Mouse (Mus musculus) fat pad, adult 2 months (tissue): ENCODE data around the gene 4930513O06Rik.

Experiments
- DNase-seq: peaks from one replicate; pipeline ENCODE4 v3.0.0-alpha.2; 2011; ENCODE audit warnings: low read depth, low spot score; ENCODE audit errors: extremely low read depth

4930513O06Rik gene

GRCm38 (mm10) chrX:139085943-139086342 is at the start of gene 4930513O06Rik:
Gene 4930513O06Rik (plus strand): TSS chrX:139086243.
- DNase-seq: no peak

DNA sequence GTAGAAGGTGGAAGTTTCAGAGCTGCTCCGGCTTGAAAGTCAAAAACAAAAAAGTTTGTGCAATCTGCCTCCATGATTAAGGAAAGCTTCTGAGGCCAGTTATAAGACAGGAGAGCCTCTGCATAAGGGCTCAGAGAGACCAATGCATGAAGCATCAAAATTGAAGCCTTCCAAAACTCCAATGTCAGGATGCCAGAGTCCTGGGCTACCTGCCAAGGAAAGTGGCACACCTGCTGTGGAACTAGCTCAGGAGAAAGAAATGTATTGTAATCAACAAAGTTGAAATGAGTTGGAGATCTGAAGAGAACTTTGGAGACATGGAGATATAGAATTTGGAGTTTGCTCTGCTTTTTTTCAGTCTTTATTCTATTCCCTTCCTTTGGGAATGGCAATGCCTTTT is 48.4 kb upstream of the 4930513O06Rik start:
- DNase-seq: no peak

DNA sequence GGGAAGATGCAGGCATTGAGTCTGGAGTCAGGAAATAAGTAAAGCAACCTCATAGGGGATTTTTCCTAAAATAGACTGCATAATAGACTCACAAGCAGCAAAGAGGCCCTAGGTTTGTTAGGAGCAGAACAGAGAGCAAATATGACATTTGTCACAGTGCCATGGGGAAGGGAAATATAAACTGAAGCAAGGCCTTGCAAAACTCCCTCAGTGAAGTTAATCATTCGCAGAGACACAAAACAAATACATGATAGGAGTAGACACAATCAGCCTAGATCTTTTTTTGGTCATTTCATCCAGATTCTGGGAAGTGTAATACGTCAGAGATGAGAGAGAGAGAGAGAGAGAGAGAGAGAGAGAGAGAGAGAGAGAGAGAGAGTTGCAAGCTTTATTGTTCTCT is 46.7 kb upstream of the 4930513O06Rik start:
- DNase-seq: no peak

DNA sequence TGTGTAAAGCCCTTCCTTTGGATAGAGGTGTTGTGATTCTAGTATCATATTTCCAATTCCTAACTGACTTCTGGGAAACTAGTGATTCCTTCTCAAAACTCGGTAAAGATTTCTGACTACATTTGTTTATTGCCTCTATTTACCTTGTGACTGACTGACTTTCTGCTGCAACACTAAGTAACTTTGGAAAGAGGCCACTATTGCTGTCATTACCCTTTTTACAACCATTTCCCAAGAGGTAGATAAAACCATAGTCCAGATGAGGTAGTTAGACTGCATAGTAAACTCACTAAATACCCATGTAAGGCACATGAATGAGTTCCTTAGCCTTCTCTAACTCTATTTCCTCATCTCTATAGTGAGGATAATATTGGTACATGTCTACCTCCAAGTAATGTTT is 44.9 kb upstream of the 4930513O06Rik start:
- no peak for DNase-seq

DNA sequence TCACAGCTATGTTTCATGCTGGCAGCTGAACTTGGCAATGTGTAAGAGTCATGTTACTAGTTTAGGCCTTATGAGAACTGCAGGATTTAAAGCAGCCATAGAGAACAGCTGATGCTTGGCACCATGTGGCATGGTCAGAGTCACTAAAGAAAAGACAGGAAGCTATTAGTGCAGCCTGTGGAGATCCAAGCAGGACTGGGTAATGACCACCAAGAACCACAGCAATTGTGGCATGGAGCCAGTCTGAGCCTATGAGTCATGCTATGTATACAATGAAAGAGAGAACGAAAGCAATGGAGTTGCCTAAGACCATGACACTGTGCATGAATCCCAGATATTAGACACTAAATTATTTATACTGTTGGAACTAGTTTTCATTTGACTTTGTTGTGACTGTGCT is 34.1 kb upstream of the 4930513O06Rik start:
- DNase-seq: no peak

DNA sequence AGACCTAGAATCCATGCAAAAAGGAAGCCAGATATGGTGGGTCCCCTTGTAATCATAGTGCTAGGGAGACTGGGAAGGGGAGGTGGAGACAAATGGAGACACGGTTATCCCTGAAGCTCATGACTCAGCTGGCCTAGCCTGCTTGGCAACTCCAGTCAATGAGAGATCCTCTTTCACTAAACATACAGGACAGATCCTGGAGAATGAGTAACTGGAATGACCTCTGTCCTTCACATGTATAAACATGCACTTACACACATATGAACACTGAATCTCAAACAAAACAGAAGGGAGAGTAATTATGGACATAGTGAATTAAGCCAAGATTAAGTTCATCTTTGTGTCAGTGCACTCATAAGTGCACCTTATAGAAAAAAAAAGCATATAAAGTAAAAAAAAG is 32.9 kb upstream of the 4930513O06Rik start:
- DNase-seq: no peak

DNA sequence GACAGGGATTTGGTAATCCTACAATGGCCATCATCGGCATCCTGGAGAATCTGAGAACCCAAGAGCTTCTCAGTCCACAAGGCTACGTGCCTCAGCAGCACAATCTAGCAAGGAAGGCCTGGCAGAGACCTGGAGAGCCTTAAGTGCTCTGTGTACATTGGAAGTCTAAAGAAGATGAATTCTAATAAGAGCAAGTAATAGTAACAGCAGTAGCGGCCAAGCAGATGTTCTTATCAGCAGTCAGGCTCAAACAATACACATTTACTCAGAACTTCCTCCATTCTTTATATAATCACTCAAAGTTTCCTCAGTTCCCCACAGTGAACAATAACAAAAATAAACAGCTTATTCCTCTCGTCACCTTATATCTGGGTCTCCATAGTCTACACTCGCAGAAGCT is 22.0 kb upstream of the 4930513O06Rik start:
- DNase-seq: no peak

GRCm38 (mm10) chrX:139078493-139078892 is 7.5 kb upstream of the 4930513O06Rik start:
- no peak for DNase-seq

DNA sequence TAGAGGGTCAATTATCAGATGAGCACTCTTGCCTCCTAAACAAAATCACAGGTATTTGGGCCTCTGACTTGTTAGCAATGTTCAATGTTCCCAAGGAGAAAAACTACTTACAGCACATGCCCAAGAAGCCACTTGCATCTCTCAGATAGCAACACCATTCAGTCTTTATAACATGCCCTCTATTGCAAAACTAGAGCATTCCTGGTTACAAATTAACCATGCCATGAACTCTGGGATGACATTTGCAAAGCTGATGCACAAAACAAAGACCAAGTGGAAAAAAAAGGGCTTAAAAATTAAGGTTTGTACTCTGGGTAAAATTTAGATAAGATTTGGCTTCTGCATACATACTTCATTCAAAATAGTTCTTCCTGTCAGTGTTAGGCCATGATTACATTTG is 966 bp upstream of the 4930513O06Rik start, which contains the start of gene Serpina7:
Gene Serpina7, minus strand, starts transcription at position 160 of the 400 bp plus-strand sequence.
- DNase-seq: no peak

GRCm38 (mm10) chrX:139097197-139097596 is 11.2 kb downstream of the 4930513O06Rik start:
- no peak for DNase-seq

DNA sequence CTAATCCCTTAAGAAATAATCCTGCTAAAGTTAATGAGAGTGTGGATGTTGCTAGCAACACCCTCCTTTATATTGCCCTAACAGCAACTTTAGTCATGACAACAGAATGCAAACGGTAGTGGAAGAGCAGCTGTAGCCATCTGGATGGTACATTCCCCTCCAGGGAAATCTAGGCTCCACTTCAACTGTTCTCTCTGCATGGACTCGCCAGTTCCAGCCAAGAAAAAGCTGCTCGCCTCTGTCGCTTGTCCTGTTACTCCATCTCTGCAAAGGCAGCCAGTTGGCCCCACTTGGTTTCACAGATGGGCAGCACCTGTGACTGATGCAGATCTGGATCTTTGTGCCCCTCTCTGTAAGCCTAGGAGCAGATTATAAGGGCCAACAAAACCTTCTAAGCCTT is 48.0 kb downstream of the 4930513O06Rik start:
- no peak for DNase-seq
